Mouse (Mus musculus): ENCODE measurements around the gene Amdhd1. TPM values are rescaled to one million over a fixed set of nuclear protein-coding genes. Genes with fewer than 3 reads are reported as not detected.
A peak's percentile ranks its signal among the peaks of the same experiment; 100 is the strongest.

Amdhd1 gene
- polyA plus RNA-seq, 1 experiment, result 0.25 TPM

DNA sequence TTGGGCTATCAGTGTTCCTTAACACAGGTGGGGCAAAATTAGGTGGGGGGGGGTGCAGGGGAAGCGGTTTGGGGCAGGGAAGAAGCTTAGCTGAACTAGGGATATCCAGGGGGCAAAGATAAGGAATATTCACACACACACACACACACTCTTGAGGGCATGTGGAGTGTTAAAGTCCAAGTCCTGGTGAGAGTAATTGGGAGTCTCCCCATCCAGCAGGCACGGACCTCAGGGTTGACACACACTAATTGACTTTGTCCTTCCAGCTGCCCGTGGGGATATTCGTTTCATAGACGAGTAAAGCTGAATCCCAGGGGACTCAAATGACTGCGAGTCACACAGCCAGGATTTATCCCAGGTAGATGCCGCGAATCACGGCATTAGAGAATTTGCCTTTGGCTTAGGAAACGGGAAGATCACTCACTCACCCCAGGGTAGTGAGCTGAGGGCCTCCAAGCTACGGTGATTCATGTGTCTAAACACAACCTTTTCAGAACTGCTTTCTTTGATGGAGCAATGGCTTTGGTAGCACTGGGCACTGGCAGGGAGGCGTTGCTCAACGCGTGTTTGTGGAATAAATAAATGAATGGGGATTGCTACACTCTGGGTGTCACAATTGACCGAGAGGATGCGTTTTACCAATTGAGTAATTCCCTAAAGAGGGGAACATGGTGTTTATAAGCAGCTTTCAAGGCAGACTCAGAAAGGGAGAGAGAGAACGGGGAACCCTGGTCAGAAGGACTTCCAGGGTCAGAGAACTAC is 51.6 kb downstream of the Amdhd1 start, which contains the start of gene Hal:
TSS of gene Hal (plus strand) at position 703 of the 762 bp plus-strand sequence.
- no peak within 1 kb of the TSS for H3K4me3 ChIP-seq (ENCODE audit: insufficient read depth, low read length)
- TF ChIP-seq CTCF (IDR thresholded peaks at IDR 0.05; ENCODE audit: extremely low read depth, insufficient read depth, low read length), result no peak
- no peak within 1 kb of the TSS for H3K27ac ChIP-seq (ENCODE audit: insufficient read depth, low read length)
- no peaks in the 10 kb centered on the region for H3K4me1 ChIP-seq (ENCODE audit: control insufficient read depth, insufficient read depth, low read length)

DNA sequence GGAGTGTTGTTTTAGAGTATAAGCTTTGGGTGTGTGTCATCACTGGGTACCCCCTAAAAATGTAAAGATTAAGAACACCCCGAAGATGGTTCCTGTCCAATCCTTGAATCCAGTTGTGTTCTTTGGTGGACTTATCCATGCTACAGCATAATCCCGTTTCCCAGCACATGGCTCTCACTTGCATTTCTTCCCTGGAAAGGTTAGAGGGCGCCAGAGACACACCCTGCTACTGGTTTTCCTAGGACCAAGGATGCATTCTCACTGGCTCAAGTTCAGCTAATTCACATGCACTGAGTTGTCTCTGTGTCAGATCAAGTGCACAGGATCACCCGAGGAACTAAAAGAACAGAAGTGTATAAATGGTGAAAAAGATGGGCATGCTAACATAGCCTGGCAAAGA is 53.2 kb downstream of the Amdhd1 start:
- Histone ChIP-seq H3K4me1 (ENCODE audit: control insufficient read depth, insufficient read depth, low read length) (no peaks in the 10 kb centered on the region), H3K27ac (ENCODE audit: insufficient read depth, low read length) (no peak overlapping the region), H3K4me3 (ENCODE audit: insufficient read depth, low read length) (no peak overlapping the region)
- TF ChIP-seq POLR2A (IDR thresholded peaks at IDR 0.05; ENCODE audit: extremely low read depth, insufficient read depth, low read length), result no peak
- peak; percentile 73 for TF ChIP-seq CTCF (IDR thresholded peaks at IDR 0.05; ENCODE audit: extremely low read depth, insufficient read depth, low read length)

DNA sequence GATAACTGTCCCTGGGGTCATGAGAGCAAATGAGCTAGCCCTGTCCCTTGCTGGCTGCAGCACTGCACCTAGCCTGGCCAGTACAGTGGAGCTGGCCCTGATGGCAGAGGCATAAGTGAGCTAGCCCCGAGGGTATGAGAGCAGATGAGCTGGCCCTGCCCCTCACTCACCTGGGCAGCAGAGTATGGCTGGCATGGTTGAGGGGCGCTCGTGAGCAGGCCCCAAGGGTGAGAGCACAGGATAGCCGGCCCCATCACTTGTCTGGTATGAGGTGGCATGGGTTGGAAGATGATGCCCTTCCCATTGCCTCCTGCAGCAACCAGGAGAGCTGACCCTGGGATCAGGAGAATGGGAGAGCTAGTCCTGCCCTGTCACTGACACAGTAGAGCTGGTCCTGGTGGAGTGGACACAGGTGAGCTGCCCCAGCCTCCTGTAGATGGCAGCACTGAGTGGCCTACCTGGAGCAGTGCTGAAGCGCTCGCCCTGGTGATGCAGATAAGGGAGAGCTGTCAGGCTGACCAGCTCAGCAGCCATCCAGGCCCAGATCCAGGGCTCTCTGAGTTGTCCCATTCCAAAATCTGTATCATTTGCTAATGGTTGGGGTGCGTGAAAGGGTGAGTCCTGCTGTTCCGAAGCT is 54.7 kb downstream of the Amdhd1 start:
- H3K4me3 ChIP-seq (ENCODE audit: insufficient read depth, low read length), result no peak overlapping the region
- H3K27ac ChIP-seq (ENCODE audit: insufficient read depth, low read length), result no peak overlapping the region
- H3K4me1 ChIP-seq (ENCODE audit: control insufficient read depth, insufficient read depth, low read length), result no peaks in the 10 kb centered on the region
- TF ChIP-seq CTCF (IDR thresholded peaks at IDR 0.05; ENCODE audit: extremely low read depth, insufficient read depth, low read length), result peak; percentile 29; the same call in 1 of the 2 replicates
- no peak for TF ChIP-seq POLR2A (IDR thresholded peaks at IDR 0.05; ENCODE audit: extremely low read depth, insufficient read depth, low read length)

DNA sequence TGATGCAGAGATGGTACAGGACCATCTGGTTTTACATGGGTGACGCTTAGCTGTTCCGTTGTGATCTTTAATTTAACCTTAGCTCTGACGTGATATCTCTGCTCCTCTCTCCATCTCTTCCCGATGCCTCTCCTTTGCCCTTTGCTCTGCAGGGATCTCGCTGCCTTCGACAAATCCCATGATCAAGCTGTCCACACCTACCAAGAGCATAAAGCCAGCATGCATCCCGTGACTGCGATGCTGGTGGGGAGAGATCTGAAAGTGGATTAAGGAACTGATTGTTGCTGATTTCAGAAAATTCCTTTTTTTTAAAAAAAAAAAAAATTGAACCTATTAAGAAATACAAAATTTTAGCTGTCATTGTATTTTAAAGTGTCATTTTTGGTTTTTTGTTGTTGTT is 55.3 kb downstream of the Amdhd1 start:
- Histone ChIP-seq H3K27ac (ENCODE audit: insufficient read depth, low read length) (no peak overlapping the region), H3K4me3 (ENCODE audit: insufficient read depth, low read length) (no peak overlapping the region), H3K4me1 (ENCODE audit: control insufficient read depth, insufficient read depth, low read length) (no peaks in the 10 kb centered on the region)
- no peak for TF ChIP-seq POLR2A (IDR thresholded peaks at IDR 0.05; ENCODE audit: extremely low read depth, insufficient read depth, low read length)
- TF ChIP-seq CTCF (IDR thresholded peaks at IDR 0.05; ENCODE audit: extremely low read depth, insufficient read depth, low read length), result no peak

Other genes starting within 250 kb of the Amdhd1 start
- 6.5 and 6.9 TPM in 2 replicates for gene Elk3, start 228.9 kb downstream of the Amdhd1 start, polyA plus RNA-seq (2012; rRNA removed)
- gene Lta4h, start 86.6 kb downstream of the Amdhd1 start, polyA plus RNA-seq (2012; rRNA removed), result 58.3 and 59.6 TPM in 2 replicates
- gene Hal, start 51.3 kb downstream of the Amdhd1 start, polyA plus RNA-seq (2012; rRNA removed), result 0.04 TPM in 1 of 2 replicates, not detected in the other
- 0.06 TPM in 1 of 2 replicates, not detected in the other for gene Ccdc38, start 599 bp upstream of the Amdhd1 start, polyA plus RNA-seq (2012; rRNA removed)
- gene Snrpf, start 49.7 kb upstream of the Amdhd1 start, polyA plus RNA-seq (2012; rRNA removed), result 40.4 and 41.6 TPM in 2 replicates
- gene Ntn4, start 100.6 kb upstream of the Amdhd1 start, polyA plus RNA-seq (2012; rRNA removed), result 4.5 and 5.7 TPM in 2 replicates

Measured in cortical plate, adult 2 months (tissue).